Mouse (Mus musculus) urinary bladder, postnatal 14 days (tissue): ENCODE measurements around the gene Hist1h2an.
"Not testable (repeated sequence)": the region's sequence is repeated elsewhere in the genome, so short reads cannot be mapped to it uniquely, and the experiment has no call there.

ENCODE experiments used
- DNase-seq: peaks from one replicate; pipeline ENCODE4 v3.0.0; 2021; ENCODE audit warnings: low spot score

The Hist1h2an gene

GRCm38 (mm10) chr13:21783255-21783617 lies 3.8 kb downstream of the Hist1h2an start, which contains the start of gene Hist1h3i:
Gene Hist1h3i (minus strand): TSS chr13:21783370.
- DNase-seq, result peak; percentile 47

- not testable (repeated sequence) for DNase-seq
These were observed 4.4 kb downstream of the Hist1h2an start for GRCm38 (mm10) chr13:21782361-21783254.

- no peak for DNase-seq
These were observed 5.4 kb downstream of the Hist1h2an start for GRCm38 (mm10) chr13:21781639-21782038.

- DNase-seq, result no peak
These were observed 5.9 kb downstream of the Hist1h2an start for GRCm38 (mm10) chr13:21781021-21781555.

- DNase-seq, result peak; percentile 73
These were observed 7.0 kb downstream of the Hist1h2an start, which contains the start of gene Hist1h1b for GRCm38 (mm10) chr13:21779767-21780731. Gene Hist1h1b (minus strand): TSS chr13:21780625.

- DNase-seq, result peak; percentile 69
These were observed 7.9 kb downstream of the Hist1h2an start for GRCm38 (mm10) chr13:21778814-21779766.

- no peak for DNase-seq
These were observed 31.3 kb downstream of the Hist1h2an start for GRCm38 (mm10) chr13:21755707-21756106.

- DNase-seq, result peak; percentile 19
These were observed 32.6 kb downstream of the Hist1h2an start for GRCm38 (mm10) chr13:21754294-21755001.

GRCm38 (mm10) chr13:21753524-21754285 lies 33.3 kb downstream of the Hist1h2an start, which contains the start of the genes Hist1h2ak and Hist1h2bn:
Gene Hist1h2ak (minus strand): TSS chr13:21753827.
Gene Hist1h2bn (plus strand): TSS chr13:21754123.
- DNase-seq, result peak; percentile 59

GRCm38 (mm10) chr13:21753051-21753523 lies 33.9 kb downstream of the Hist1h2an start:
- DNase-seq, result no peak

GRCm38 (mm10) chr13:21752356-21752755 lies 34.7 kb downstream of the Hist1h2an start:
- DNase-seq, result no peak

GRCm38 (mm10) chr13:21751827-21752226 lies 35.2 kb downstream of the Hist1h2an start:
- no peak for DNase-seq

- no peak for DNase-seq
These were observed 35.6 kb downstream of the Hist1h2an start for GRCm38 (mm10) chr13:21751417-21751816.

- DNase-seq, result peak; percentile 93
These were observed 36.6 kb downstream of the Hist1h2an start, which contains the start of gene Hist1h4k for GRCm38 (mm10) chr13:21750159-21751017. Gene Hist1h4k (minus strand): TSS chr13:21750505.

GRCm38 (mm10) chr13:21749387-21750158 lies 37.4 kb downstream of the Hist1h2an start:
- DNase-seq, result no peak

- DNase-seq, result no peak
These were observed 42.0 kb downstream of the Hist1h2an start for GRCm38 (mm10) chr13:21745006-21745405.
